Mouse (Mus musculus) lung, postnatal 0 days (tissue): Measurements from ENCODE around the gene Neurl4.

Experiments used
- CTCF ChIP-seq: IDR thresholded peaks from 2 replicates; pipeline ENCODE4 v1.5.1; 2016; ENCODE audit warnings: antibody characterized with exemption, mild to moderate bottlenecking
- EP300 ChIP-seq: IDR thresholded peaks from 2 replicates; pipeline ENCODE4 v1.6.1; 2016; ENCODE audit warnings: antibody characterized with exemption, mild to moderate bottlenecking, control low read depth

DNA sequence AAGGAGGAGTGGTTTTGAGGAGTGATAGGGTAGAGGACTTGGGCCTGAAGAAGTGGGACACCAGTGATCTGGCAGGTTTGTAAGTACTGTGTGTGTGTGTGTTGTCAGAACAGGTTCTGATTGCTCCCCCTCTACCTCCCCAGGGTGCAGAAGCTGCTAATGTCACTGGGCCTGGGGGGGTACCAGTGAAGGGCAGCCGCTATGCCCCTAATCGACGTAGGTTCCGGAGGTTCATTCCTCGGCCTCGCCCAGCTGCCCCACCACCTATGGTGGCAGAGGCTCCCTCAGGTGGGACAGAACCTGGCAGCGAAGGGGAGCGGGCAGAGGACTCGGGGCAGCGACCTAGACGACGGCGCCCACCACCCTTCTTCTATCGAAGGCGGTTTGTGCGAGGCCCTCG, 38.9 kb downstream of the Neurl4 start:
- TF ChIP-seq CTCF (no peak), EP300 (no peak)
